Mouse (Mus musculus) intestine, postnatal 0 days (tissue): ENCODE measurements around the gene Tmem221. TPM values are rescaled to one million over a fixed set of nuclear protein-coding genes. Genes with fewer than 3 reads are reported as not detected.

Experiments
- ATAC-seq: fragments of 200-750 bp; cut with Nextera tagmentation; 2 replicates; pipeline ENCODE4 v1.8.0; 2017; ENCODE audit warnings: mild to moderate bottlenecking, moderate TSS enrichment, moderate library complexity
- H3K27ac ChIP-seq: fragments of 300-500 bp; sonication (generic); 2 replicates; pipeline ENCODE4 v1.5.1; 2014; ENCODE audit warnings: mild to moderate bottlenecking, low read depth, low read length, moderate library complexity
- H3K27me3 ChIP-seq: fragments of 300-500 bp; sonication (generic); replicated peaks from 2 replicates; pipeline ENCODE4 v1.6.1; 2014; ENCODE audit warnings: low read length, mixed read lengths; ENCODE audit not compliant: control insufficient read depth, insufficient read depth
- H3K36me3 ChIP-seq: fragments of 300-500 bp; sonication (generic); 2 replicates; pipeline ENCODE4 v1.6.1; 2014; ENCODE audit warnings: mild to moderate bottlenecking, moderate library complexity; ENCODE audit not compliant: control insufficient read depth, insufficient read depth
- H3K4me1 ChIP-seq: fragments of 300-500 bp; sonication (generic); replicated peaks from 2 replicates; pipeline ENCODE4 v1.6.1; 2014; ENCODE audit warnings: antibody characterized with exemption, low read length, mixed read lengths; ENCODE audit not compliant: control insufficient read depth, insufficient read depth
- H3K4me2 ChIP-seq: fragments of 300-500 bp; sonication (generic); replicated peaks from 2 replicates; pipeline ENCODE4 v1.6.1; 2014; ENCODE audit warnings: low read depth, mild to moderate bottlenecking, moderate library complexity
- H3K4me3 ChIP-seq: fragments of 300-500 bp; sonication (generic); 2 replicates; pipeline ENCODE4 v1.5.1; 2014; ENCODE audit warnings: low read depth, low read length
- H3K9ac ChIP-seq: fragments of 300-500 bp; sonication (generic); 2 replicates; pipeline ENCODE4 v1.6.1; 2014; ENCODE audit warnings: mild to moderate bottlenecking, low read depth, low read length
- H3K9me3 ChIP-seq: fragments of 300-500 bp; sonication (generic); 2 replicates; pipeline ENCODE4 v1.6.1; 2016; ENCODE audit warnings: mixed run types; ENCODE audit not compliant: control insufficient read depth
- CTCF ChIP-seq: sonication (generic); IDR thresholded peaks from 2 replicates; pipeline ENCODE4 v1.5.1; 2016; ENCODE audit warnings: low read depth, mild to moderate bottlenecking, control low read depth, antibody characterized with exemption, moderate library complexity
- WGBS: fragments of 180-500 bp; shearing (Covaris S2); extraction: QIAGEN DNeasy Blood & Tissue Kit; methylation state at CpG from one replicate; pipeline ENCODE4 v1.1.7; 2014; 5-methylcytosine and 5-hydroxymethylcytosine counted together
- polyA plus RNA-seq: library from polyadenylated mRNA; unstranded; fragments of >200 nt; fragmentation: Nextera tagmentation; extraction: Ambion mirVana; gene quantifications from 2 replicates; pipeline ENCODE4 v1.2.1, GENCODE M21; 2015

The Tmem221 gene
- polyA plus RNA-seq, 1 experiment from 2014 or later = 0.66 TPM

GRCm38 (mm10) chr8:71598375-71598774 is 39.7 kb upstream of the Tmem221 start:
- Histone ChIP-seq H3K36me3 (no peaks in the 10 kb centered on the region; the same call in 1 of the 2 replicates), H3K4me2 (no peak overlapping the region), H3K9ac (no peak overlapping the region), H3K4me1 (peaks cover 8% of the 10 kb centered on the region; the same call in 1 of the 2 replicates), H3K27me3 (peaks cover 13% of the 10 kb centered on the region; the same call in 1 of the 2 replicates), H3K27ac (no peak overlapping the region), H3K4me3 (no peak overlapping the region), H3K9me3 (no peaks in the 10 kb centered on the region)
- no peak for TF ChIP-seq CTCF
- ATAC-seq = no peak

GRCm38 (mm10) chr8:71597451-71597850 is 38.8 kb upstream of the Tmem221 start, which contains the start of gene Fam129c:
TSS of gene Fam129c (plus strand) at chr8:71597648.
- ATAC-seq = no peak
- H3K4me3 ChIP-seq = no peak within 1 kb of the TSS
- H3K4me1 ChIP-seq = peaks cover 13% of the 10 kb centered on the region; the same call in 1 of the 2 replicates
- WGBS = 92% methylated on average over 3 of the region's 3 CpGs
- TF ChIP-seq CTCF = no peak
- no peaks in the 10 kb centered on the region; the same call in 1 of the 2 replicates for H3K36me3 ChIP-seq
- H3K4me2 ChIP-seq = no peak within 1 kb of the TSS
- peaks cover 11% of the 10 kb centered on the region; the same call in 1 of the 2 replicates for H3K27me3 ChIP-seq
- H3K9ac ChIP-seq = no peak within 1 kb of the TSS
- no peak within 1 kb of the TSS for H3K27ac ChIP-seq
- H3K9me3 ChIP-seq = no peaks in the 10 kb centered on the region

- WGBS = 74% methylated on average over 4 of the region's 4 CpGs
- TF ChIP-seq CTCF = no peak
- Histone ChIP-seq H3K9me3 (no peaks in the 10 kb centered on the region), H3K27me3 (peaks cover 4% of the 10 kb centered on the region; the same call in 1 of the 2 replicates), H3K4me2 (no peak overlapping the region), H3K9ac (no peak overlapping the region), H3K27ac (no peak overlapping the region), H3K36me3 (no peaks in the 10 kb centered on the region; the same call in 1 of the 2 replicates), H3K4me1 (peaks cover 11% of the 10 kb centered on the region; the same call in 1 of the 2 replicates), H3K4me3 (no peak overlapping the region)
- ATAC-seq = no peak
Observed at GRCm38 (mm10) chr8:71596798-71597197, 38.1 kb upstream of the Tmem221 start.

DNA sequence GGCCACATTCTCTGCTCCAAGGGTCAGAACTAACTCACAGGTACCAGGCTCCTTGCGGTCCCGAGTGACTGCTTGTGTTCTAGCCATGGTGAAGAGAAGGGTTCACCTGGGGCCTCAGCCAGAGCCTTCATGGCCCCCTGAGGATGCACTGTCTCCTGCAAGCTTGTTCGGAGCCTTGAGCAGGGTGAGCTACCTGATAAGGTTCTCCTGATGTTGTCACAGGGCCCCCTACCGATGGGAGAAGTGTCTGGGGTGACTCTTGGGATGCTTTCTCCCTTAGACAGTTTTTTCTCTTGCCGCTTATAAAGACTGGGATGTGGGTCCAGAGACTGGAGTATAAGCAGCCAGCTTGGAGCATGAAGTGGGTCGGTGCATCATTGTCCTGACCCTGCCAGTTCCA is 37.7 kb upstream of the Tmem221 start:
- Histone ChIP-seq H3K27me3 (peaks cover under 1% of the 10 kb centered on the region; the same call in 1 of the 2 replicates), H3K4me2 (no peak overlapping the region), H3K9me3 (no peaks in the 10 kb centered on the region), H3K36me3 (no peaks in the 10 kb centered on the region; the same call in 1 of the 2 replicates), H3K27ac (no peak overlapping the region), H3K4me3 (no peak overlapping the region), H3K4me1 (peaks cover 11% of the 10 kb centered on the region; the same call in 1 of the 2 replicates), H3K9ac (no peak overlapping the region)
- WGBS = 60% methylated on average over 6 of the region's 6 CpGs
- TF ChIP-seq CTCF = no peak
- no peak for ATAC-seq

DNA sequence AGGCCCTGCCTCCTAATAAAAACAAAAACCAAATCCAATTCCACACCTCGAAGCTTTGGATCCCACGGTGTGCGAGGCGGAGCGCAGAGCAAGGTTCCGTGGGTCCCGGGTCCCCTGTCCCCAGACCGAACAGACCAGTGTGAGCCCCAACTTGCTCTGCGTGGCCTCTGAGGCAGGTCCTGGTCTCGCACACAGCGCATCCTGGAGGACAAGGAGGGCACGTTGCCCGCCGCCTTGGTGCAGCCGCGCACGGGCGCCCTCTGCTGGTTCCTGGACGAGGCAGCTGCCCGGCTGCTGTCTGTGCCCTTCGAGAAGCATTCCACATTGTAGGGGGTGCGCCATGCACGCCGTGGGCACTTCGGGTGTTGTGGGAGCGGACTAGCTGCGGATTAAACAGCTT is 37.2 kb upstream of the Tmem221 start:
- peak; percentile 12; the same call in 1 of the 2 replicates for ATAC-seq
- no peak overlapping the region for H3K4me3 ChIP-seq
- H3K27ac ChIP-seq = no peak overlapping the region
- H3K9me3 ChIP-seq = no peaks in the 10 kb centered on the region
- H3K27me3 ChIP-seq = no peaks in the 10 kb centered on the region
- WGBS = 10% methylated on average over 27 of the region's 27 CpGs
- H3K9ac ChIP-seq = no peak overlapping the region
- H3K36me3 ChIP-seq = no peaks in the 10 kb centered on the region; the same call in 1 of the 2 replicates
- H3K4me1 ChIP-seq = peaks cover 11% of the 10 kb centered on the region; the same call in 1 of the 2 replicates
- peak; percentile 100 for TF ChIP-seq CTCF
- peak overlapping the region; percentile 17; the same call in 1 of the 2 replicates for H3K4me2 ChIP-seq

DNA sequence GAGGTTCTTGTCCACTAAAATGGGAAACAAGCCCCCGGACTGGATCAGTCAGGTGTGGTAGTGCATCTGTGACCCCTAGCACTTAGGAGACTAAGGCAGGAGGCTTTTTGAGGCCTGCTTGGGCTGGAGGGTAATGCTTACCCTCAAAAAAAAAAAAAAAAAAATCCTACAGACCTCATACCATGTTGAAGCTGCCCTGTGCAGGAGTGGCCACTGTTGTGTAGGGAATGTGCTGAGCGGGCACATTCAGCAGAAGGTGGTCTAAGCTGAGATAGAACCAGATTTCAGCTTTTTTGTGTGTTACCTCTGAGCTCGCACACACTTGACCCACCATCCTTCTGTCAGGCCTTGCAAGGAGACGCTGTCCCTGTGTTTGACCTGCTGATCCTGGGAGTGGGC is 35.7 kb upstream of the Tmem221 start:
- ATAC-seq = no peak
- Histone ChIP-seq H3K27me3 (no peaks in the 10 kb centered on the region), H3K36me3 (no peaks in the 10 kb centered on the region; the same call in 1 of the 2 replicates), H3K9me3 (no peaks in the 10 kb centered on the region), H3K4me1 (peaks cover 11% of the 10 kb centered on the region; the same call in 1 of the 2 replicates), H3K9ac (no peak overlapping the region), H3K27ac (no peak overlapping the region), H3K4me2 (no peak overlapping the region), H3K4me3 (no peak overlapping the region)
- WGBS = 95% methylated on average over 4 of the region's 4 CpGs
- no peak for TF ChIP-seq CTCF
